Mouse (Mus musculus): Measurements from ENCODE around the gene Clta. TPM values are rescaled to one million over a fixed set of nuclear protein-coding genes. Genes with fewer than 3 reads are reported as not detected.

Gene Clta
- polyA plus RNA-seq, 1 experiment from 2014 or later: 211 TPM

GRCm38 (mm10) chr4:43968650-43969049 lies 35.6 kb upstream of the Clta start:
- DNase-seq (ENCODE audit: low spot score): no peak
- H3K36me3 ChIP-seq (ENCODE audit: control insufficient read depth, insufficient read depth, low read length): no peaks in the 10 kb centered on the region
- H3K27me3 ChIP-seq (ENCODE audit: control insufficient read depth, insufficient read depth, low read length): no peaks in the 10 kb centered on the region
- ATAC-seq (replicated peaks; ENCODE audit: low FRiP score): no peak
- no peak overlapping the region for H3K4me3 ChIP-seq (ENCODE audit: low read depth, low read length)
- WGBS: 47% methylated on average over 13 of the region's 13 CpGs
- no peak overlapping the region for H3K27ac ChIP-seq (ENCODE audit: low read depth, low read length)
- no peak overlapping the region for H3K4me2 ChIP-seq (ENCODE audit: low read depth, low read length, severe bottlenecking)
- H3K4me1 ChIP-seq (replicated peaks; ENCODE audit: control insufficient read depth, insufficient read depth, low read length): peaks cover 10% of the 10 kb centered on the region
- no peaks in the 10 kb centered on the region for H3K9me3 ChIP-seq (ENCODE audit: control insufficient read depth, low read length)
- no peak overlapping the region for H3K9ac ChIP-seq (ENCODE audit: low read length)

DNA sequence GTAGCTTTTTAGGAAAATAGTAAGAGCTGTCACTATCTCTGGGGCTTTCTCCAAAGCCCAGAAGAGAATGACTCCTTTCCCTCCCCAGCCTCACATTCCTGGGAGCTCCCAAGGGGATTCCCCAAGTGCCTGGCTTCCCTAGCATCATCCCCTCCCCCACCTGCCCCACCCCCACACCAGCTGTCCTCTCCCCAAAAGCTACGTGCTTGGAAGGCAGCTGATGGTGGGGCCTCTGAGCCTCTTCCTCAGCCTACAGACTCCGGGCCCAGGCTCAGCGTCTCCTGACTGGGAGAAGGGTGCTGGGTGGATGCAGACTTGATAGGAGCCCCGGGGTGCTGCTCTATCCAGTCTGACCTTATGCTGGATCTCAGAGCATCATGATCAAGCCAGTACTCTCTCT lies 34.9 kb upstream of the Clta start:
- no peaks in the 10 kb centered on the region for H3K9me3 ChIP-seq (ENCODE audit: control insufficient read depth, low read length)
- peaks cover 8% of the 10 kb centered on the region for H3K4me1 ChIP-seq (replicated peaks; ENCODE audit: control insufficient read depth, insufficient read depth, low read length)
- no peak overlapping the region for H3K9ac ChIP-seq (ENCODE audit: low read length)
- no peak overlapping the region for H3K4me3 ChIP-seq (ENCODE audit: low read depth, low read length)
- WGBS: 5% methylated on average over 4 of the region's 4 CpGs
- no peak overlapping the region for H3K4me2 ChIP-seq (ENCODE audit: low read depth, low read length, severe bottlenecking)
- peak; percentile 62 for DNase-seq (ENCODE audit: low spot score)
- ATAC-seq (replicated peaks; ENCODE audit: low FRiP score): peak; percentile 64; the same call in 1 of the 2 replicates
- no peak overlapping the region for H3K27ac ChIP-seq (ENCODE audit: low read depth, low read length)
- no peaks in the 10 kb centered on the region for H3K27me3 ChIP-seq (ENCODE audit: control insufficient read depth, insufficient read depth, low read length)
- H3K36me3 ChIP-seq (ENCODE audit: control insufficient read depth, insufficient read depth, low read length): no peaks in the 10 kb centered on the region

- Histone ChIP-seq H3K4me3 (ENCODE audit: low read depth, low read length) (no peak overlapping the region), H3K4me1 (replicated peaks; ENCODE audit: control insufficient read depth, insufficient read depth, low read length) (peaks cover 7% of the 10 kb centered on the region), H3K27ac (ENCODE audit: low read depth, low read length) (no peak overlapping the region), H3K9me3 (ENCODE audit: control insufficient read depth, low read length) (no peaks in the 10 kb centered on the region), H3K36me3 (ENCODE audit: control insufficient read depth, insufficient read depth, low read length) (no peaks in the 10 kb centered on the region), H3K9ac (ENCODE audit: low read length) (no peak overlapping the region), H3K4me2 (ENCODE audit: low read depth, low read length, severe bottlenecking) (no peak overlapping the region), H3K27me3 (ENCODE audit: control insufficient read depth, insufficient read depth, low read length) (no peaks in the 10 kb centered on the region)
- DNase-seq (ENCODE audit: low spot score) (no peak), ATAC-seq (replicated peaks; ENCODE audit: low FRiP score) (no peak)
- 82% methylated on average over 20 of the region's 20 CpGs for whole genome bisulfite sequencing
Observed at GRCm38 (mm10) chr4:43970393-43971330, 33.6 kb upstream of the Clta start.

DNA sequence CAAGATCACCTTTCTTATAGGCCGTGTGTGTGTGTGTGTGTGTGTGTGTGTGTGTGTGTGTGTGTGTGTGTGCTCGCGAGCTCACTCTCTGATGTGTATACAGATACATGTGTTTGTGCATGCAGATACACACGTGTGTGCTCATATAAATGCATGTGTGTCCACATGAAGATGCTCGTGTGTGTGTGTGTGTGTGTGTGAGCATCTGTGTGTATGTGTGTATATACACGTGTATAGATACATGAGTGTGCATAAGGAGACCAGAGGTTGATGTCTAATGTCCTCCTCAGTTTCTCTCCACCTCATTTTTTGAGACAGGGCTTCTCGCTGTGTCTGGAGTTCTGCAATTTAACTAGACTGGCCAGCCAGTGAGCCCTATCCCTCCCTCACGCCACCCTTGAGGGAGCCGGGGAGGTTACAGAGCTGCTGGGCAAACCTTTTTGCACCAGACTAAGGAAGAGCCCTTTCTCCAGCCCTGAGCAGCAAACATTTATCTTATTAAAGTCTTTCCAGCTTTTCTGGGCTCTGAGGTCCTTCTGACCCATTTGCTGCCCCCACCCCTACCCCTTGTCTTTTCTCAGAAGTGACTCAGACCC lies 32.6 kb upstream of the Clta start:
- Histone ChIP-seq H3K36me3 (ENCODE audit: control insufficient read depth, insufficient read depth, low read length) (no peaks in the 10 kb centered on the region), H3K9ac (ENCODE audit: low read length) (no peak overlapping the region), H3K9me3 (ENCODE audit: control insufficient read depth, low read length) (no peaks in the 10 kb centered on the region), H3K27ac (ENCODE audit: low read depth, low read length) (peak overlapping the region; percentile 31; the same call in 1 of the 2 replicates), H3K4me3 (ENCODE audit: low read depth, low read length) (no peak overlapping the region), H3K4me2 (ENCODE audit: low read depth, low read length, severe bottlenecking) (no peak overlapping the region; the same call in 1 of the 2 replicates), H3K4me1 (replicated peaks; ENCODE audit: control insufficient read depth, insufficient read depth, low read length) (peaks cover 7% of the 10 kb centered on the region), H3K27me3 (ENCODE audit: control insufficient read depth, insufficient read depth, low read length) (no peaks in the 10 kb centered on the region)
- DNase-seq (ENCODE audit: low spot score): no peak
- 63% methylated on average over 9 of the region's 9 CpGs for WGBS
- ATAC-seq (replicated peaks; ENCODE audit: low FRiP score): no peak

DNA sequence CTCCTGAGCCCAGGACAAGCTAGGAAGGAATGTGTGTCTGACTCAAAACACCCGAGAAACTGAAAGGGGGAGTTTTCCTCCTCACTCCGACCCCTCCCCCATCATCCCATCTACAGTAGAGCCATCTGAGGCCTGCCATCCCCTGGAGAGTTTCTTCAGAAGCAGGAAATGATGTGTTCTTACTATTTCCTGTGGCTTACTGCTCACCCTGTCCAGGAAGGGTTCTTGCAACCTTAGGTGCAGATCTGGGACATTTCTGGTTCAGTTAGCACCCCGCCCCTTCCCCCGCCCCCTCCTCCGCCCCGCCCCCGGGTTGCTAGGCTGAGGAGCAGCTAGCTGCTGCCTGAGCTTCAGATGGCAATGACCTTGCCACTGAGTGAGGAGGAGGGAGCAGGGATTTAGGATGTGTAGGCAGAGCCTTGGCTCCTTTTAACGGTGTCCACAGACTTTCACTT lies 32.1 kb upstream of the Clta start:
- Histone ChIP-seq H3K9ac (ENCODE audit: low read length) (no peak overlapping the region), H3K4me2 (ENCODE audit: low read depth, low read length, severe bottlenecking) (peak overlapping the region; percentile 3; the same call in 1 of the 2 replicates), H3K27me3 (ENCODE audit: control insufficient read depth, insufficient read depth, low read length) (no peaks in the 10 kb centered on the region), H3K36me3 (ENCODE audit: control insufficient read depth, insufficient read depth, low read length) (no peaks in the 10 kb centered on the region), H3K4me3 (ENCODE audit: low read depth, low read length) (no peak overlapping the region), H3K9me3 (ENCODE audit: control insufficient read depth, low read length) (no peaks in the 10 kb centered on the region), H3K4me1 (replicated peaks; ENCODE audit: control insufficient read depth, insufficient read depth, low read length) (peaks cover 7% of the 10 kb centered on the region), H3K27ac (ENCODE audit: low read depth, low read length) (0 out of 2 replicates have a peak overlapping the region, but pooled peaks have one; percentile 31)
- WGBS: 5% methylated on average over 8 of the region's 8 CpGs
- ATAC-seq (replicated peaks; ENCODE audit: low FRiP score) (peak; percentile 64; the same call in 1 of the 2 replicates), DNase-seq (ENCODE audit: low spot score) (peak; percentile 81)

- no peaks in the 10 kb centered on the region for H3K27me3 ChIP-seq (ENCODE audit: control insufficient read depth, insufficient read depth, low read length)
- no peaks in the 10 kb centered on the region for H3K36me3 ChIP-seq (ENCODE audit: control insufficient read depth, insufficient read depth, low read length)
- no peak overlapping the region for H3K4me2 ChIP-seq (ENCODE audit: low read depth, low read length, severe bottlenecking)
- H3K4me1 ChIP-seq (replicated peaks; ENCODE audit: control insufficient read depth, insufficient read depth, low read length): peaks cover 12% of the 10 kb centered on the region
- H3K27ac ChIP-seq (ENCODE audit: low read depth, low read length): no peak overlapping the region
- DNase-seq (ENCODE audit: low spot score): no peak
- no peak overlapping the region for H3K4me3 ChIP-seq (ENCODE audit: low read depth, low read length)
- WGBS: 60% methylated on average over 4 of the region's 4 CpGs
- ATAC-seq (replicated peaks; ENCODE audit: low FRiP score): no peak
- H3K9me3 ChIP-seq (ENCODE audit: control insufficient read depth, low read length): no peaks in the 10 kb centered on the region
- H3K9ac ChIP-seq (ENCODE audit: low read length): no peak overlapping the region
Observed at GRCm38 (mm10) chr4:43973526-43973981, 30.7 kb upstream of the Clta start.

DNA sequence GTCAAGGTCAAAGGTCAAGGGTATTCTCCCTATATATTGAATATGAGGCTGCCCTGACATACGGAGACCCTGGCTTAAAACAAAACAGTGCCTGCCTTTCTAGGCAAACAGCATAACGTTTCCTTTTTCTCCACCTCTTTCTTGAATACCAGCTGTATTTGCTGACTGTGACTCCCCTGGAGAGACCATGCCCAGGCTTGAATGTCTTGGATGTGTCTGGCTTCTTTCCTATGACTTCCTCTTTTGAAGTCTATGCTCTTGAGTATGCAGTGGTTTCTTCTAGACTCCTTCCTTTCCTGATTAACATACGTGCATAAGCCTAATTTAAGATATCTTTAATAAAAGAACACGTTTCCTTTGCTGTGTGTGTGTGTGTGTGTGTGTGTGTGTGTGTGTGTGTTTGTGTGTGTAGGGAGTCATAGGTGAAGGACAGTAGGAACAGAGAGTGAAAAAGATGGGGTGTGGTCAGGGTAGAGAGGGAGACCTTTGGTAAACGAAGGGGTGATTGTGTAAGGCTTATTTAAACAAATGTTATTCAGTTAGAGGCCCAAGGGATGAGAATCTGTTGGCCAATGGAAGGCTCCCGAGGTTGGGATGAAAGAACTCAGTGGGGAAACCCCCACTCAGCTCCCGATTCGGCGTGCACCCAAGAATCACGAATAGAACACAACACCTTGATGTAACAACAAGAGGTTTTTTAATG lies 29.2 kb upstream of the Clta start:
- H3K4me3 ChIP-seq (ENCODE audit: low read depth, low read length): no peak overlapping the region
- H3K27me3 ChIP-seq (ENCODE audit: control insufficient read depth, insufficient read depth, low read length): peaks cover 3% of the 10 kb centered on the region; the same call in 1 of the 2 replicates
- H3K36me3 ChIP-seq (ENCODE audit: control insufficient read depth, insufficient read depth, low read length): no peaks in the 10 kb centered on the region
- no peak overlapping the region for H3K4me2 ChIP-seq (ENCODE audit: low read depth, low read length, severe bottlenecking)
- no peak for DNase-seq (ENCODE audit: low spot score)
- no peaks in the 10 kb centered on the region for H3K9me3 ChIP-seq (ENCODE audit: control insufficient read depth, low read length)
- no peak for ATAC-seq (replicated peaks; ENCODE audit: low FRiP score)
- WGBS: 87% methylated on average over 10 of the region's 10 CpGs
- peaks cover 14% of the 10 kb centered on the region for H3K4me1 ChIP-seq (replicated peaks; ENCODE audit: control insufficient read depth, insufficient read depth, low read length)
- no peak overlapping the region for H3K9ac ChIP-seq (ENCODE audit: low read length)
- no peak overlapping the region for H3K27ac ChIP-seq (ENCODE audit: low read depth, low read length)

DNA sequence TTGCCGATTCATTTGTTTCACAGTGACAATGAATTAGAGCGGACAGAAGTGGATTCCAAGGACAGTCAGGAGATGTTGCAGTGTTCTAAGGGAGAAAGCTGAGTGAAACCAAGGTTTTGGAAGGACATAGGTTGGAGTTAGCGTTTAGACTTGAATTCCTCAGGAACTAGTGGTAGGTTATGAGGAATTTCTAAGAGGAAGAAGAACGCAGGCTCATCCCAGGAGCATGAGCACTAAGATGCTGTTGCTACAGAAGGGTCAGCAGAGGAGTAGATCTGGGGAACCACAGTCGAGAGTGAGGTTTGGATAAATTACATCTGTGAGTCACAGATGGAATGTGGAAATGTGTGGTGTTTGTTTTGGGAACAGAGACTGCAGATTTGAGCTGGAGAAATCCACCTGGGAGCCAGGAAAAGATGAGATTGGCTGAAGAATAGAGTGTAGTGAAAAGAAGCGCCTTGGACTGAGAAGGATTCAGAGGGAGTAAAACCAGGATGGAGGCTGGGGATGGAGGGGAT lies 28.0 kb upstream of the Clta start:
- ATAC-seq (replicated peaks; ENCODE audit: low FRiP score) (no peak), DNase-seq (ENCODE audit: low spot score) (no peak)
- Histone ChIP-seq H3K27ac (ENCODE audit: low read depth, low read length) (no peak overlapping the region), H3K27me3 (ENCODE audit: control insufficient read depth, insufficient read depth, low read length) (peaks cover 3% of the 10 kb centered on the region; the same call in 1 of the 2 replicates), H3K4me1 (replicated peaks; ENCODE audit: control insufficient read depth, insufficient read depth, low read length) (peaks cover 14% of the 10 kb centered on the region), H3K36me3 (ENCODE audit: control insufficient read depth, insufficient read depth, low read length) (no peaks in the 10 kb centered on the region), H3K9ac (ENCODE audit: low read length) (no peak overlapping the region), H3K9me3 (ENCODE audit: control insufficient read depth, low read length) (no peaks in the 10 kb centered on the region), H3K4me2 (ENCODE audit: low read depth, low read length, severe bottlenecking) (no peak overlapping the region), H3K4me3 (ENCODE audit: low read depth, low read length) (no peak overlapping the region)
- WGBS: 85% methylated on average over 6 of the region's 6 CpGs
